Mouse (Mus musculus): Measurements from ENCODE around the gene Atp5mpl.

DNA sequence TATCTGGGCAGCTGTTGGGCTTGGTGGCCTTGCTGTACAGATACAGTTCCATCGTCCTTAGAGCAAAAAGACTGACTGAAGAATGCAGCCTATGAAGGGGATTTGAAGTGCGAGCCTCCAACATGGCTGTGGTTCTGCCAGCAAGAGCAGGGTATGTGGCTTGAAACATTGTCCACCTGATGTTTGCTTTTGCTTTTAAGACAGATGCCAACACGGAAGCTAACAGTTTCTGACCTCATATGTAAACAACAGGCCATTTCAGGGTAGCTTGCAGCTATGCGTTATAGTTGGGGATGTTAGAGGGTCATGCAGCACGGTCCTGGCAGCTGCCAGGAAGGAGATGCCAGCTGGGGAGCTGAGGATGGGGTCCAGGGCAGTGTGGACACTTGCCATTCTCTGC, 16.3 kb downstream of the Atp5mpl start:
- no peak for TF ChIP-seq CTCF (IDR thresholded peaks at IDR 0.05; ENCODE audit: insufficient read depth, low read depth, low read length)
- no peak for TF ChIP-seq POLR2A (IDR thresholded peaks at IDR 0.05; ENCODE audit: insufficient read depth, low read depth, low read length)
